Mouse (Mus musculus): ENCODE measurements around the gene Arhgef15.

- TF ChIP-seq HCFC1 (IDR thresholded peaks at IDR 0.05; ENCODE audit: borderline replicate concordance, insufficient read depth, low read length) (no peak), ZNF384 (IDR thresholded peaks at IDR 0.05; ENCODE audit: low read depth, low read length) (no peak), ZC3H11A (IDR thresholded peaks at IDR 0.05; ENCODE audit: borderline replicate concordance, low read depth, low read length) (no peak)
Observed at GRCm38 (mm10) chr11:68897838-68898237, 59.4 kb downstream of the Arhgef15 start.
